Mouse (Mus musculus) adrenal gland, postnatal 36 days (tissue): ENCODE measurements around the gene Cab39. TPM values are rescaled to one million over a fixed set of nuclear protein-coding genes. Genes with fewer than 3 reads are reported as not detected.
"Not testable (repeated sequence)": the region's sequence is repeated elsewhere in the genome, so short reads cannot be mapped to it uniquely, and the experiment has no call there.

Experiments
- DNase-seq, 2 experiments: peaks; one replicate each; pipeline ENCODE4 v3.0.0; 2021; ENCODE audit warnings: mixed read lengths in 1 of 2
- total RNA-seq, 2 experiments: library from RNA; stranded (reverse); gene quantifications; 2 replicates each; pipeline ENCODE4 v1.2.3; 2021

Cab39 gene
- total RNA-seq, 2 experiments from 2014 or later: 115 to 138 TPM

GRCm38 (mm10) chr1:85790565-85790964 is 2.7 kb upstream of the Cab39 start:
- DNase-seq: no peak

- no peak for DNase-seq
These were observed 1.8 kb upstream of the Cab39 start for GRCm38 (mm10) chr1:85791476-85791875.

- DNase-seq: peak; percentile 58 to 62
These were observed 998 bp downstream of the Cab39 start for GRCm38 (mm10) chr1:85794106-85794771.

GRCm38 (mm10) chr1:85795196-85795595 is 2.0 kb downstream of the Cab39 start:
- DNase-seq: peak in 1 of 2 experiments; percentile 9

- no peak for DNase-seq
These were observed 6.5 kb downstream of the Cab39 start for GRCm38 (mm10) chr1:85799776-85800175.

- no peak for DNase-seq
These were observed 9.3 kb downstream of the Cab39 start for GRCm38 (mm10) chr1:85802517-85802916.

- DNase-seq: no peak
These were observed 11.3 kb downstream of the Cab39 start for GRCm38 (mm10) chr1:85804551-85804950.

- no peak for DNase-seq
These were observed 16.0 kb downstream of the Cab39 start for GRCm38 (mm10) chr1:85809256-85809655.

GRCm38 (mm10) chr1:85810343-85810742 is 17.1 kb downstream of the Cab39 start:
- peak; percentile 27 to 48 for DNase-seq

- DNase-seq: no peak
These were observed 17.5 kb downstream of the Cab39 start for GRCm38 (mm10) chr1:85810787-85811186.

GRCm38 (mm10) chr1:85814213-85814612 is 21.0 kb downstream of the Cab39 start:
- DNase-seq: not testable (repeated sequence)

GRCm38 (mm10) chr1:85818121-85818520 is 24.9 kb downstream of the Cab39 start:
- DNase-seq: no peak

- no peak for DNase-seq
These were observed 26.5 kb downstream of the Cab39 start for GRCm38 (mm10) chr1:85819695-85820094.

- DNase-seq: no peak
These were observed 29.0 kb downstream of the Cab39 start for GRCm38 (mm10) chr1:85822239-85822638.

- no peak for DNase-seq
These were observed 31.7 kb downstream of the Cab39 start for GRCm38 (mm10) chr1:85824905-85825304.

GRCm38 (mm10) chr1:85827166-85827565 is 33.9 kb downstream of the Cab39 start:
- no peak for DNase-seq

GRCm38 (mm10) chr1:85829016-85829415 is 35.8 kb downstream of the Cab39 start:
- no peak for DNase-seq

- peak in 1 of 2 experiments; percentile 31 for DNase-seq
These were observed 44.8 kb downstream of the Cab39 start for GRCm38 (mm10) chr1:85838056-85838455.

- no peak for DNase-seq
These were observed 46.1 kb downstream of the Cab39 start for GRCm38 (mm10) chr1:85839356-85839755.

GRCm38 (mm10) chr1:85839790-85840189 is 46.5 kb downstream of the Cab39 start:
- no peak for DNase-seq

- no peak for DNase-seq
These were observed 47.2 kb downstream of the Cab39 start for GRCm38 (mm10) chr1:85840421-85840820.

GRCm38 (mm10) chr1:85842251-85842650 is 49.0 kb downstream of the Cab39 start:
- DNase-seq: no peak

- DNase-seq: no peak
These were observed 50.1 kb downstream of the Cab39 start for GRCm38 (mm10) chr1:85843291-85843863.

- no peak for DNase-seq
These were observed 51.7 kb downstream of the Cab39 start for GRCm38 (mm10) chr1:85844981-85845380.
